Mouse (Mus musculus): ENCODE results near the gene Cd2bp2. TPM values are rescaled to one million over a fixed set of nuclear protein-coding genes. Genes with fewer than 3 reads are reported as not detected.

Gene Cd2bp2
- total RNA-seq, 2 experiments from 2014 or later = 50.9 to 54.9 TPM

- DNase-seq = no peak
These were observed 22.2 kb upstream of the Cd2bp2 start for GRCm38 (mm10) chr7:127217901-127218642.

- DNase-seq = no peak
These were observed 21.6 kb upstream of the Cd2bp2 start for GRCm38 (mm10) chr7:127217475-127217874.

GRCm38 (mm10) chr7:127216307-127216706 is 20.5 kb upstream of the Cd2bp2 start:
- no peak for DNase-seq

GRCm38 (mm10) chr7:127214981-127215871 is 19.4 kb upstream of the Cd2bp2 start:
- DNase-seq = peak; percentile 71

- no peak for DNase-seq
These were observed 18.7 kb upstream of the Cd2bp2 start for GRCm38 (mm10) chr7:127214521-127214920.

- DNase-seq = no peak
These were observed 18.1 kb upstream of the Cd2bp2 start for GRCm38 (mm10) chr7:127213930-127214329.

GRCm38 (mm10) chr7:127213485-127213884 is 17.6 kb upstream of the Cd2bp2 start:
- peak; percentile 61 for DNase-seq

- DNase-seq = no peak
These were observed 16.8 kb upstream of the Cd2bp2 start for GRCm38 (mm10) chr7:127212432-127213250.

GRCm38 (mm10) chr7:127211014-127211745 is 15.3 kb upstream of the Cd2bp2 start:
- no peak for DNase-seq

- DNase-seq = no peak
These were observed 14.4 kb upstream of the Cd2bp2 start for GRCm38 (mm10) chr7:127210266-127210665.

GRCm38 (mm10) chr7:127209851-127210250 is 14.0 kb upstream of the Cd2bp2 start:
- DNase-seq = no peak

- DNase-seq = peak; percentile 95
These were observed 12.9 kb upstream of the Cd2bp2 start, which contains the start of gene Mylpf for GRCm38 (mm10) chr7:127208553-127209438. Mylpf (plus strand) TSS chr7:127208890.

- DNase-seq = peak; percentile 64
These were observed 12.4 kb upstream of the Cd2bp2 start, which contains the start of gene Tbc1d10b for GRCm38 (mm10) chr7:127208295-127208552. Tbc1d10b (minus strand) TSS chr7:127208468.

- peak; percentile 36 for DNase-seq
These were observed 11.8 kb upstream of the Cd2bp2 start for GRCm38 (mm10) chr7:127207374-127208294.

- no peak for DNase-seq
These were observed 10.8 kb upstream of the Cd2bp2 start for GRCm38 (mm10) chr7:127206606-127207005.

GRCm38 (mm10) chr7:127196484-127196883 is 634 bp upstream of the Cd2bp2 start:
- no peak for DNase-seq

- no peak for DNase-seq
These were observed 1.2 kb downstream of the Cd2bp2 start for GRCm38 (mm10) chr7:127194633-127195029.

- DNase-seq = no peak
These were observed 1.7 kb downstream of the Cd2bp2 start for GRCm38 (mm10) chr7:127194011-127194632.

GRCm38 (mm10) chr7:127192989-127193388 is 2.9 kb downstream of the Cd2bp2 start:
- no peak for DNase-seq
